Mouse (Mus musculus) urinary bladder, postnatal 4 days (tissue): ENCODE data around the gene Trpv5.

ENCODE experiments used
- DNase-seq, 2 experiments: peaks; one replicate each; pipeline ENCODE4 v3.0.0; 2021 to 2022; ENCODE audit warnings: low spot score in 2 of 2

The Trpv5 gene

GRCm38 (mm10) chr6:41641173-41641866 lies 39.2 kb downstream of the Trpv5 start:
- DNase-seq = no peak

- DNase-seq = no peak
Measured at GRCm38 (mm10) chr6:41640449-41640848, 40.1 kb downstream of the Trpv5 start.

DNA sequence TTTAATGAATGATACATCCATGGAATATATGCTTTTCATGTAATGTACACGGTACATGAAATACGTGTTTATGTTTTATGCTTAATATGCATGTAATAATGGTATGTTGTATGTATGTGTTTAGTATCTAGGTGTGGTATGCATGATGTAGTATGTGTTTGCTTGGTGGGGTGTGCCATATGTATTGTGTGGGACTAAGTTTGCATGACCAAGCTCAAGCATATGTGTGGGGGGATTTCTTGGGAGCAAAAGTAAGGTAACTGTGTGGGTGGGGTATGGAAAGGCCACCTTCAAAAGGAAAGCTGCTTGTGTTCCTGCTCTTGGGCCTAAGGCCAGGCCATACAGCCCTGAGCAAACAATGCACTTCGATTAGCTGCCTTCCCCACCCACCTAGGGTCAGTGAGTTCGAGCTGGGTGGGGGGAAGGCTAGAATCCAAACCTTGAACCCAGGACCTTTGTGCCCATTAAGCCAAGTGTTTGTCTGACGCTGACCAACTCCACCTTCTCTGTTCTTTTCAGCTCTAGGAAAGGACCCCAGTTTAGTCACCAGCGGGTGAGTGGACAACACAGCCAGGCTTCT lies 42.6 kb downstream of the Trpv5 start:
- DNase-seq = no peak

- no peak for DNase-seq
Measured at GRCm38 (mm10) chr6:41637393-41637792, 43.2 kb downstream of the Trpv5 start.

- no peak for DNase-seq
Measured at GRCm38 (mm10) chr6:41636178-41636577, 44.4 kb downstream of the Trpv5 start, which contains the start of gene Trpv6. Trpv6 (minus strand) TSS chr6:41636405.

DNA sequence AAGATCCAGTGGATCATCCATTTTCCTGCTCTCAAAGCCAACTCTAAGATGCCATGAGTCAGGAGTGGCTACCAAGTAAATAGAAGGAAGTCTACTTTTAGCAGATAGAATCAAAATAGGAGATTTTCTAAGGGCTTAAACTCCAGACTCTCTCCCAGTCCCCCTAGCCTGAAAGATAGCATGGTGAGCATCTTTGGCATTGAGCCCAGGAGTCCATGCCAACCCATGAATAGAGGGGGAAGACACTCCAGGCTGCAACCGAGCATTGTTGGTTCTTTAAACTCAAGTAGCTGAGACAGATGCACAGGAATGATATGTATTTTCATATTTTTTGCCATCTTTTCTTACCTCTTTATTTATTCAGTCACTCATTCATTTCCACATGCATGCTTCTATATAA lies 45.4 kb downstream of the Trpv5 start:
- DNase-seq = no peak

DNA sequence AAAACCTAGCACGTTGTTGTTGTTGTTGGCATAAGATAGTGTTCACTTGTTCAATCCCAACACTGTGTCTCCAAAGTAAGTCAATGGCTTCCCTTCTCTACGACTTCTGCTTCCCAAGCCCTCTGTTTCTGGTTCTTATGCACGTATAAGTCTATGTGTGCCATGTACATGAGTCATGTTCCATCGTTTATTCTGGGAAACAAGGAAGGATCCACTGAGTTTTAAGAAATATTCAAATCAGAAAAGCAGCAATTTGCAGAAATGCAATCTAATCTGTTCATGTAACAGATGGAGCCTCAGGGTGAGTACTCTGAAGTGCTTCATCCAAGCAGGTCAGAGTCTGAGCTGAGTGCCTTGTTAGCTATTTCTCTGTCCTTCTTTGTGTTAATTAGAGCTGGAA lies 49.0 kb downstream of the Trpv5 start:
- no peak for DNase-seq

- no peak for DNase-seq
Measured at GRCm38 (mm10) chr6:41630791-41631190, 49.8 kb downstream of the Trpv5 start.

DNA sequence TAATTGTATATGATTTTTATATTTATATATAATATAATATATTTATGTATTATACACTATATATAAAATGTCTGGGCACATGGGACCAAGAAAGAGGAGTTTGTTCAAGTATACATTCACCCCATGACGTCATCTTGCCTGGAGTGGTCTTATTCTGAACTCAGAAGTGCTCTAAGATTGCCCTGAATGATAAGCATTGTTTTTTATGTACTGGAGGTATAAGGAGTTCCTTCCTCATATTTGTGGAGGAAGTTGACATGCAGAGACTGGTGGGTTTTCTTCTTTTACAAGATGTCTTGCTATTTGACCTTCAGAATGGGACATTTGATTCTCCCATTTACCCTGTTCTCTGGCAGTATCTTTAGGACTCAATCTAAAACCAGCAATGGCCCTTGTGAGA lies 52.4 kb downstream of the Trpv5 start:
- DNase-seq = no peak

GRCm38 (mm10) chr6:41622661-41623060 lies 57.9 kb downstream of the Trpv5 start:
- no peak for DNase-seq

GRCm38 (mm10) chr6:41621241-41621990 lies 59.2 kb downstream of the Trpv5 start:
- no peak for DNase-seq

GRCm38 (mm10) chr6:41620173-41620798 lies 60.3 kb downstream of the Trpv5 start:
- no peak for DNase-seq

- no peak for DNase-seq
Measured at GRCm38 (mm10) chr6:41607637-41608036, 72.9 kb downstream of the Trpv5 start.

GRCm38 (mm10) chr6:41606214-41606613 lies 74.4 kb downstream of the Trpv5 start:
- DNase-seq = no peak

GRCm38 (mm10) chr6:41605794-41606104 lies 74.8 kb downstream of the Trpv5 start:
- no peak for DNase-seq

GRCm38 (mm10) chr6:41605061-41605793 lies 75.3 kb downstream of the Trpv5 start, which contains the start of gene Ephb6:
Ephb6 (plus strand) TSS chr6:41605482.
- DNase-seq = peak; percentile 79 to 84

GRCm38 (mm10) chr6:41604401-41605050 lies 76.0 kb downstream of the Trpv5 start:
- DNase-seq = no peak
